Mouse (Mus musculus) heart, adult 2 months (tissue): Measurements from ENCODE around the gene Ppp1r3a.

Source experiments
- CTCF ChIP-seq: fragments of 200-600 bp; IDR thresholded peaks from 2 replicates; pipeline ENCODE4 v1.8.1; 2022; ENCODE audit warnings: antibody characterized with exemption, mild to moderate bottlenecking, moderate library complexity
- POLR2A ChIP-seq: fragments of 200-500 bp; IDR thresholded peaks from 2 replicates; pipeline ENCODE4 v1.6.1; 2011; ENCODE audit warnings: mild to moderate bottlenecking, low read depth, low read length, control low read depth; ENCODE audit not compliant: insufficient read depth

- TF ChIP-seq POLR2A (no peak), CTCF (no peak)
Observed at GRCm38 (mm10) chr6:14700030-14700429, 55.0 kb downstream of the Ppp1r3a start.
